Mouse (Mus musculus) neural tube, embryonic 15.5 days (tissue): ENCODE measurements around the gene Pga5. TPM values are rescaled to one million over a fixed set of nuclear protein-coding genes. Genes with fewer than 3 reads are reported as not detected.
A peak's percentile ranks its signal among the peaks of the same experiment; 100 is the strongest.

Experiments
- ATAC-seq: fragments of 200-750 bp; cut with Nextera tagmentation; 2 replicates; pipeline ENCODE4 v1.8.0; 2017; ENCODE audit warnings: mild to moderate bottlenecking, moderate TSS enrichment, moderate library complexity; ENCODE audit not compliant: low FRiP score
- H3K27ac ChIP-seq: fragments of 300-500 bp; sonication (generic); replicated peaks from 2 replicates; pipeline ENCODE4 v1.5.1; 2015; ENCODE audit warnings: mild to moderate bottlenecking, inconsistent platforms
- H3K27me3 ChIP-seq: fragments of 300-500 bp; sonication (generic); replicated peaks from 2 replicates; pipeline ENCODE4 v1.6.1; 2015; ENCODE audit warnings: inconsistent platforms
- H3K36me3 ChIP-seq: fragments of 300-500 bp; sonication (generic); 2 replicates; pipeline ENCODE4 v1.6.1; 2015; ENCODE audit warnings: inconsistent platforms
- H3K4me1 ChIP-seq: fragments of 300-500 bp; sonication (generic); 2 replicates; pipeline ENCODE4 v1.6.1; 2015; ENCODE audit warnings: inconsistent platforms
- H3K4me2 ChIP-seq: fragments of 300-500 bp; sonication (generic); 2 replicates; pipeline ENCODE4 v1.6.1; 2015; ENCODE audit warnings: inconsistent platforms, mild to moderate bottlenecking, moderate library complexity
- H3K4me3 ChIP-seq: fragments of 300-500 bp; sonication (generic); replicated peaks from 2 replicates; pipeline ENCODE4 v1.5.1; 2015; ENCODE audit warnings: mild to moderate bottlenecking, inconsistent platforms
- H3K9ac ChIP-seq: fragments of 300-500 bp; sonication (generic); replicated peaks from 2 replicates; pipeline ENCODE4 v1.6.1; 2015; ENCODE audit warnings: mild to moderate bottlenecking, inconsistent platforms
- H3K9me3 ChIP-seq: fragments of 300-500 bp; sonication (generic); replicated peaks from 2 replicates; pipeline ENCODE4 v1.6.1; 2016; ENCODE audit warnings: inconsistent platforms
- WGBS: fragments of 180-500 bp; shearing (Covaris S2); methylation state at CpG from one replicate; pipeline ENCODE4 v1.1.7; 2015; ENCODE audit warnings: mixed read lengths; 5-methylcytosine and 5-hydroxymethylcytosine counted together
- polyA plus RNA-seq: library from polyadenylated mRNA; unstranded; fragments of >200 nt; fragmentation: Nextera tagmentation; extraction: Ambion mirVana; gene quantifications from 2 replicates; pipeline ENCODE4 v1.2.1, GENCODE M21; 2015

Gene Pga5
- polyA plus RNA-seq, 1 experiment from 2014 or later = not detected

DNA sequence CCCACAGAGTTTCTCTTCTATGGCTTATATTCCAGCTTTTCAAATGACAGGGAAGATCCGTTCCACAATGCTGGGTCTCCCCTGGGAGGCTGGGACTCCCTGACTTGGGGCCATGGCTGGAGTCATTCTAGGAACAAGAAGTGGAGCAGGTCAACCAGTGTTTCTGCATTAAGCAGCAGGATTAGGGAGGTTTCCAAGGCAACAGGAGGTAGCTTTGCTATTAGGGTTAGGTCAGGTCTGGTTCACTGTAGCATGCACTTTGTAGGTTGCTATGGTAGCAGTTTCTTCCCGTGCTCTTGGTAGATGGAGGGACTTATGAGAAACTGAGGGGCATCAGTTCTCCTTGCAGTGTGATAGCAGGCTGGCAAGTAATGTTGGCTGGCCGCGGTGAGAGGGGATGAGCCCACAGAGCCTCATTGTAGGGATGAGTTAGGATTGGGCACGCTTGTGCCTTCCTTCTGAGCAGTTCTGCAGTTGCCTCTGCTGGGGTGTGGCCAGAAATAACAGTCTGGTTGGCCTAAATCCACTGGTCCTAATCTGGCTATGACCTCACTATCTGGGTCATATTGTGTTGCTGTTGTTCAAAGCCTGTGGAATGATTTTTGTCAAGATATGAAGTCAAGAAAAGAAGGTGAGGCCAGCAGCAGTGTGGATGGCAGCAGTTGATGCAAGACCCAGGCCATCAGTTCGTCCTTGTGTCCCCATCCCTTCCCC lies 23.3 kb upstream of the Pga5 start:
- no peak overlapping the region for H3K4me3 ChIP-seq
- no peaks in the 10 kb centered on the region for H3K27me3 ChIP-seq
- H3K9me3 ChIP-seq = no peaks in the 10 kb centered on the region
- H3K4me1 ChIP-seq = peaks cover 57% of the 10 kb centered on the region
- no peak overlapping the region for H3K4me2 ChIP-seq
- no peak overlapping the region for H3K27ac ChIP-seq
- no peak for ATAC-seq
- no peaks in the 10 kb centered on the region for H3K36me3 ChIP-seq
- 55% methylated on average over 6 of the region's 6 CpGs for WGBS
- no peak overlapping the region for H3K9ac ChIP-seq

DNA sequence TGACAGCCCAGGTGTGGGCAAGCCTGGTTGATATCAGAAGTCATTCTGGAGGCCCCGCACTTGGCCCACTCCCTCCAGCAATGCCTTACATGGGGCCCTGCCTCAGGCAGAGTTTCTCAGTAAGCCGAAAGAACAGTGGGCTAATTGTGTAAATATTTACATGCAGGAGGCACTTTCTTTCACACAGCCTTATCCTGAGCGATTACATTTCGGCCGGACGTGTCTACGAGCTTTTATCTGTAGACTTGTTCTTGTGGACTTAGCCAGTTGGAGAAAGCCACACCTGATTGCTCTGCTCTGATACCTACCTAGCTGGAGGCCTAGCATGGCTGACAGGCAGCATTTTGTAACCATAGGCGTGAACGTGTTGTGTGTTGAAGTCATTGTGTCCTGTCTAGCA lies 22.0 kb upstream of the Pga5 start:
- no peak overlapping the region for H3K4me3 ChIP-seq
- H3K9me3 ChIP-seq = no peaks in the 10 kb centered on the region
- H3K36me3 ChIP-seq = no peaks in the 10 kb centered on the region
- peaks cover 63% of the 10 kb centered on the region for H3K4me1 ChIP-seq
- no peak overlapping the region for H3K4me2 ChIP-seq
- WGBS = 74% methylated on average over 9 of the region's 9 CpGs
- no peak for ATAC-seq
- no peaks in the 10 kb centered on the region for H3K27me3 ChIP-seq
- H3K9ac ChIP-seq = no peak overlapping the region
- H3K27ac ChIP-seq = no peak overlapping the region

DNA sequence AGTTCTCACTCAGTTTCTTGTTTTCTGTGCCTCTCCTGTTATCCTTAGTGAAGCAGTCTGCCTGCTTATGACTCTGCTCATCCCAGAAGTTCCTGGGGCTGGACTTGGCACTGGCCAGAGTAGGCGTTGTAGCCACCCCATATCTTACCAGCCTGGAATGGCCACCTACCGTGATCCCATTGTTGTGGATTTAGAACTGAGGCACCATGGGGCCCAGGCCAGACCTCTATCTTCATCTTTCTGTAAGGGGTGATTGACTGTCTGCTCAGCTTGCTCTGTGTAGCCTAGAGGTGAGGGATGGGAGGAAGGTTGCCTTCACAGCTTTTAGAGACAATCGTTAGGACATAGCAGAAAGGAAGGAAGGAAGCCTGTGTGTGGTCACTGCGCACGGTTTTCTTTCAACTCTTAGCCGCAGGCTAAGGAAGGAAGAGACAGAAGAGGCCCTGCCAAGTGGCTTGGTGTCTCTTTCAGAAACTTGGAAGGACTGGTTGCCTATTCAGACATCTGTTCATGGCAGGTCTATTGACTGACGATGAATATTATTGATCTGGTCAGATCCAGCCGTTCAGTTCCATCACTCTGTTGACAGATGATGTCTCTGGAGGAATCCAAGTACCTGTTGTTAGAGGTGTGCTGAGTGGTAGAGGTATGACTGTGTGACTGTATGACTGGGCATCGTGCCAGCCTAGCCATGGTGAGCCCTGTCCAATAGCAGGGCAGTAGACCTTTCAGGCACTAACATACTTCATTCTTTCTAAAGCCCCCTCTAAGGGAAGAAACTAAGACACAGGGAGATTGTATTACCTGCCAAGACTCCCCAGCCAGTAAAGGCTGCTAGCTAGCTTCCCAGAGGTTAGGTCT lies 20.5 kb upstream of the Pga5 start:
- WGBS = 74% methylated on average over 9 of the region's 9 CpGs
- H3K9ac ChIP-seq = no peak overlapping the region
- no peak overlapping the region for H3K4me2 ChIP-seq
- no peak overlapping the region for H3K4me3 ChIP-seq
- no peaks in the 10 kb centered on the region for H3K36me3 ChIP-seq
- no peak for ATAC-seq
- H3K27ac ChIP-seq = no peak overlapping the region; the same call in 1 of the 2 replicates
- no peaks in the 10 kb centered on the region for H3K9me3 ChIP-seq
- no peaks in the 10 kb centered on the region for H3K27me3 ChIP-seq
- H3K4me1 ChIP-seq = peaks cover 63% of the 10 kb centered on the region

DNA sequence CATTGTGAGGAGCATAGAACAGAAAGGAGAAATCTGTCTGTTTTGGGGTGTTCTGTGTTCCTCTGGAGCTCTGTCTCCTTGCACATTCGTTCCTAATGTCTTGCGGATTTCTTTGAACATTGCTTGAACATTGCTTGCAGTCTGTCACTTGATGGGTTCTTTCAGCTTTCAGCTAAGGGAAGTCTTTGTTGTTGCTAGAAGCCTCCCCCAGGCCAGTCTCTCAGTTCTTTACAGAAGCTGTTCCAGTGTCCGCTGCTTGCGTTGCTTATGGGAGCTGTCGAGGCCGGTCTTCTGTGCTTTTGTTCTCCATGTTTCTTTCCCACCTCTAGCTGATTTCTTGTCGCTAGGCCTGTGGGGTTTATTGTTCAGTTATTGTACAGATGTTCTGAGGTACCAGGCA lies 17.9 kb upstream of the Pga5 start:
- no peaks in the 10 kb centered on the region for H3K36me3 ChIP-seq
- ATAC-seq = no peak
- no peaks in the 10 kb centered on the region for H3K9me3 ChIP-seq
- no peaks in the 10 kb centered on the region for H3K27me3 ChIP-seq
- H3K9ac ChIP-seq = no peak overlapping the region; the same call in 1 of the 2 replicates
- H3K4me1 ChIP-seq = peaks cover 68% of the 10 kb centered on the region
- WGBS = 25% methylated on average over 7 of the region's 7 CpGs
- peak overlapping the region; percentile 17; the same call in 1 of the 2 replicates for H3K4me2 ChIP-seq
- H3K4me3 ChIP-seq = no peak overlapping the region
- H3K27ac ChIP-seq = peak overlapping the region; percentile 65

DNA sequence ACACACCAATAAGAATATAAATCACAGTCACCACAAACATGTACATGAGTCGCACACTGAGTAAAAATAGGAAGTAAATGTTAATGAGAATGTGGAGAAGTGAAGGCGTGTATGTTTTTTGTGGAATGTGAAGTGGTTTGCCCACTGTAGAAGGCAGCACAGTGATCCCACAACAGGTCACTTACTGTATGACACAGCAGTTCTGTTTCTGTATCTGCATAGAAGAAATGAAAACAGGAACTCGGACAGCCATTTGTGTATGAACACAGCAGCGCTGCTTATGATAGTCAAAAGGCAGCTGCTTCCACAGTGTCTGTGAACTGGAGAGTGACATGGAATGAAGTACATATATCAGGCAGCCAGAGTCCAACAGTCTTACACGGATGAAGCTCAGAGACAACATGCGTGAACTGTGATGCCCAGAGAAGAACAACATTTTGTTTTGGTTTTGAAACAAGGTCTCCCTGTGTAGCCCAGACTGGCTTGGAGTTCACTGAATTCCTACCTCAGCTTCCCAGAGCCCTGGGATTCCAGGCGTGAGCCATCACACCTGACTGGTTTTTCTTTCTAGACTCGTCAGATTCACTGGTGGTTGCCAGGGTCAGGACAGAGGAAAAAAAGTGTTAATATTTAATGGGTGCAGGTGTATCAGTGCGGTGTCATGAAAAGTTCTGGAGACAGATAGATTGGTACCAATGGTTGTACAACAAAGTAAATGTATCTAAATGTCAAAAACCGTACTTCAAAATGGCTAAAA lies 16.2 kb upstream of the Pga5 start:
- no peak overlapping the region for H3K4me3 ChIP-seq
- no peaks in the 10 kb centered on the region for H3K9me3 ChIP-seq
- H3K27me3 ChIP-seq = no peaks in the 10 kb centered on the region
- ATAC-seq = no peak
- H3K4me1 ChIP-seq = peaks cover 69% of the 10 kb centered on the region
- no peaks in the 10 kb centered on the region for H3K36me3 ChIP-seq
- WGBS = 89% methylated on average over 10 of the region's 10 CpGs
- H3K27ac ChIP-seq = no peak overlapping the region
- no peak overlapping the region for H3K9ac ChIP-seq
- no peak overlapping the region for H3K4me2 ChIP-seq

DNA sequence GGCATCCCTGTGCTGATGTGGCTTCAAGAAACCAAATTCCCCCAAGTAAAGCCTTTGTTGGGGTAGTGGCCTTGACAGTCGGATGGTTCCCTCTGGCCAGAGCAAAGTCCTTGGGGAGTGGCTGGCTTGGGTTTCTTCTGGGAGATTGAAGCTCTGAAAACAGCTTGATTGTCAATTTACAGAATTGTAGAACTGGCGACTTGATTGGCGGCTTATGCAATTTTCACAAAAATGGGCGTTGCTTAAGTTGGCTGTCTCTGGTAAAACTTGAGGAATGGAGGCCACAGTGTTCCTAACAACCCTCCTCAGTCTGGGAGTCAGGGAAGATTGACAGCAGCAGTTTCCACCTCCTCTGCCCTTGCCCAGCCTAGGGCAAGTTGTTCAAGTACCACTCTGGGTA lies 14.5 kb upstream of the Pga5 start:
- Histone ChIP-seq H3K4me3 (no peak overlapping the region), H3K4me1 (peaks cover 58% of the 10 kb centered on the region)
- 92% methylated on average over 4 of the region's 4 CpGs for WGBS

DNA sequence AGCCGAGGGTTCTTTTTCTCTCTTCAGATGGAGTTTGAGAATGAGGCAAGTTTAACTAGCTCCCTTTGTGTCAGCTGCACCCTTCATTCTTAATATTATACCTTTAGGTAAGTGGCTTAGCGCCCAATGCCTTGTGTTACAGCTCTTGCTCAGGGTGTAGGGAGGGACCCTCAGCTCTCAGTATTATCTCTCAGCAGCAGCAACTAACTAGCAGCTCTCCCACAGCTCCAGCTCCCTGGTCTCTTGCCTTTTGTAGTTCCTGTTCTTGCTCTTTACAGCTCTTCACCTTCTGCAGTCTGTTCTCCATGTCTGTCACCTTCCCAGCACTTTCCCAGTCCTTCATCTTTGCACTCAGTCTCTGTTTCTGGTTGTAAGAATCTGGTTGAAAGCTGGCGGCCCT lies 13.8 kb upstream of the Pga5 start:
- H3K27me3 ChIP-seq = no peaks in the 10 kb centered on the region
- H3K36me3 ChIP-seq = no peaks in the 10 kb centered on the region
- H3K9me3 ChIP-seq = no peaks in the 10 kb centered on the region
- 78% methylated on average over 3 of the region's 3 CpGs for WGBS
- peaks cover 53% of the 10 kb centered on the region for H3K4me1 ChIP-seq
- H3K9ac ChIP-seq = no peak overlapping the region
- H3K27ac ChIP-seq = no peak overlapping the region
- ATAC-seq = no peak
- H3K4me3 ChIP-seq = no peak overlapping the region
- no peak overlapping the region for H3K4me2 ChIP-seq

More for the DNA sequence above, 14.5 kb upstream of the Pga5 start:
- Histone ChIP-seq H3K36me3 (no peaks in the 10 kb centered on the region), H3K27ac (no peak overlapping the region), H3K9me3 (no peaks in the 10 kb centered on the region), H3K9ac (no peak overlapping the region), H3K27me3 (no peaks in the 10 kb centered on the region), H3K4me2 (no peak overlapping the region)
- ATAC-seq = no peak

DNA sequence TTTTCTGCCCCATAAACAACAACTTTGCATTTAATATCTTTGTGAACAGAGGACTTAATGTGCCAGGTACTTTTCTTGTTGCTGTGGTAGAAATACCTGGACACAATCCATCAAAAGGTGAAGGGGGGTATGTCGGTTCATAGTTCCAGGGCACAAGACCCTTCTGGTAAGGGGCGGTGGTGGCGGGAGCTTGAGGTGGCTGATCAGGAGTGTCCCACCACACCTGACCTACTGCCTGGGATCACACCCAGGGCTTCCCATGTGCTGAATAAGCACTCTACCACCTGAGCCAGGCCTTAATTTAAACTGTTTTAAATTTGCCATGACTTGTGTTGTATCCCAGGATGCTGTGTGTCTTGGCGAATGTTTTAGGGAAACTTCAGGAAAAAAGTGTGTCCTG lies 13.2 kb upstream of the Pga5 start:
- no peaks in the 10 kb centered on the region for H3K36me3 ChIP-seq
- WGBS = 98% methylated on average over 4 of the region's 4 CpGs
- H3K4me1 ChIP-seq = peaks cover 48% of the 10 kb centered on the region
- H3K4me3 ChIP-seq = no peak overlapping the region
- H3K9me3 ChIP-seq = no peaks in the 10 kb centered on the region
- no peak for ATAC-seq
- 0 out of 2 replicates have a peak overlapping the region, but pooled peaks have one; percentile 66 for H3K4me2 ChIP-seq
- H3K9ac ChIP-seq = no peak overlapping the region
- H3K27ac ChIP-seq = no peak overlapping the region
- no peaks in the 10 kb centered on the region for H3K27me3 ChIP-seq

DNA sequence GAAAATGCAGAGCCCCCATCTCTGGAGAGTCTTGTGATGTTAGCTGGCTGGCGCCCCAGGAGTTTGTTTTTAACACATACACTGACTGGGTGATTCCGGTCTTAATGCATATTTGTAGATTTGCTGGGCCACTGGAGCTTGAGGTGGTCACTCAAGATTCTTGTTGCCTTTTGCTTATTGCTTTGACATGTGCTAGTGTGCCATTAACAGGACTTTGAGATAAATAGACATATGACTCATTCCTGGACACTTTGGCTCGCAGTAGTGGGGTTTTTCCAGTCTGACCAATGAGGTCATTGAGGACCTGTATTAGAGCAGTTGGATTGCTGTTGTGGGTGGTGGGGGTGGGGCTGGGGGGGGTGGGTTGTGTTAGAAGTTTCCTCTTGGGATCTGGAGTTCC lies 12.5 kb upstream of the Pga5 start:
- peak overlapping the region; percentile 97 for H3K27ac ChIP-seq
- H3K9me3 ChIP-seq = no peaks in the 10 kb centered on the region
- H3K27me3 ChIP-seq = no peaks in the 10 kb centered on the region
- peak overlapping the region; percentile 75; the same call in 1 of the 2 replicates for H3K4me3 ChIP-seq
- H3K9ac ChIP-seq = peak overlapping the region; percentile 68; the same call in 1 of the 2 replicates
- H3K4me1 ChIP-seq = peaks cover 40% of the 10 kb centered on the region
- H3K36me3 ChIP-seq = no peaks in the 10 kb centered on the region
- 83% methylated on average over 3 of the region's 3 CpGs for WGBS
- no peak for ATAC-seq
- H3K4me2 ChIP-seq = peak overlapping the region; percentile 66

DNA sequence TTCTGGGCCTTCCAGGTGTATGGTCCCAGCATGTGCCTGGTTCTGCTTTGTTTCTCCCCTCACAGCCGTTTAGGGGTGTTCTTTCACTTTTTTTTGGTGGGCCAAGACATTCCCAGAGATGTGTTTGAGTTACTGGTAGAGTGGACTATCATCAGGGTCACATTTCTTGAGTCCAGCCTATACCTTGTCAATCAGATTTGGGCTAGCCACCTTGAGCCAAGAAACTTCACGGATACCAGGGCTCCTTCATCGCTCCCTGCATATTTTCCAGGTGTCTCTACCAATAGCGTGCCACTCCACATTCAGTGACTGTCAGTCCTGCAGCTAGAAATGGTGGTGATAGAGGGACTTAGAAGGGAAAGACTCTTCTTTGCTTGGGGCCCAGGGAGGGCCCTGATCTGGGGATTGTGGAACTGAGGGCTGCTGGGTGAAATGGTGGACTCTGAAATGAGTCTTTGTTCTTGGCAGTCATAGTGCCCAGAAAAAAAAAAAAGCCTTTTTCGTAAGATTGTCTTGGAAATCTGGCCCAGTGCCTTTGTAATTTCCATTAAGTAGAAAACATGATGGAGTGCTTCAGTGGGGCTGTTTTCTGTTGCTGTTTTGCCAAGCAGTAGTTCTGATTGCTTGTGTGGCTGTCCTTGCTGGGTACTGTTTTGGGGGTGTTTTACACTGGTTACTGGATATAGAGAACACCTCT lies 11.7 kb upstream of the Pga5 start:
- Histone ChIP-seq H3K36me3 (no peaks in the 10 kb centered on the region), H3K27me3 (no peaks in the 10 kb centered on the region), H3K4me2 (peak overlapping the region; percentile 66), H3K4me3 (peak overlapping the region; percentile 75), H3K4me1 (peaks cover 38% of the 10 kb centered on the region), H3K27ac (peak overlapping the region; percentile 97), H3K9ac (peak overlapping the region; percentile 68), H3K9me3 (no peaks in the 10 kb centered on the region)
- WGBS = 44% methylated on average over 5 of the region's 5 CpGs
- 0 out of 2 replicates have a peak, but pooled peaks have one; percentile 1 for ATAC-seq
